Mouse (Mus musculus): Measurements from ENCODE around the gene Plppr2. TPM values are rescaled to one million over a fixed set of nuclear protein-coding genes. Genes with fewer than 3 reads are reported as not detected.

Gene Plppr2
- polyA plus RNA-seq, 1 experiment from 2014 or later, result 7.8 TPM

Other genes starting within 250 kb of the Plppr2 start
- 55.2 and 57.3 TPM in 2 replicates for gene Ldlr, start 213.6 kb upstream of the Plppr2 start, polyA plus RNA-seq (2016; fragmentation: Nextera tagmentation; extraction: Ambion mirVana)
- gene Spc24, start 176.7 kb upstream of the Plppr2 start, polyA plus RNA-seq (2016; fragmentation: Nextera tagmentation; extraction: Ambion mirVana), result 225 and 232 TPM in 2 replicates
- gene Kank2, start 138.3 kb upstream of the Plppr2 start, polyA plus RNA-seq (2016; fragmentation: Nextera tagmentation; extraction: Ambion mirVana), result 22.7 and 24.2 TPM in 2 replicates
- 1.2 and 1.6 TPM in 2 replicates for gene Angptl8, start 101.5 kb upstream of the Plppr2 start, polyA plus RNA-seq (2016; fragmentation: Nextera tagmentation; extraction: Ambion mirVana)
- 46.0 and 52.0 TPM in 2 replicates for gene Dock6, start 84.4 kb upstream of the Plppr2 start, polyA plus RNA-seq (2016; fragmentation: Nextera tagmentation; extraction: Ambion mirVana)
- gene Rab3d, start 18.8 kb upstream of the Plppr2 start, polyA plus RNA-seq (2016; fragmentation: Nextera tagmentation; extraction: Ambion mirVana), result 2.7 and 5.0 TPM in 2 replicates
- 3.0 and 3.9 TPM in 2 replicates for gene Ccdc159, start 9.6 kb upstream of the Plppr2 start, polyA plus RNA-seq (2016; fragmentation: Nextera tagmentation; extraction: Ambion mirVana)
- 31.1 and 33.5 TPM in 2 replicates for gene Tmem205, start 9.5 kb upstream of the Plppr2 start, polyA plus RNA-seq (2016; fragmentation: Nextera tagmentation; extraction: Ambion mirVana)
- 7.3 and 8.2 TPM in 2 replicates for gene Swsap1, start 18.7 kb downstream of the Plppr2 start, polyA plus RNA-seq (2016; fragmentation: Nextera tagmentation; extraction: Ambion mirVana)
- gene Epor, start 26.5 kb downstream of the Plppr2 start, polyA plus RNA-seq (2016; fragmentation: Nextera tagmentation; extraction: Ambion mirVana), result 7.6 and 8.2 TPM in 2 replicates
- 5.1 and 5.7 TPM in 2 replicates for gene Rgl3, start 52.4 kb downstream of the Plppr2 start, polyA plus RNA-seq (2016; fragmentation: Nextera tagmentation; extraction: Ambion mirVana)
- gene Ccdc151, start 65.6 kb downstream of the Plppr2 start, polyA plus RNA-seq (2016; fragmentation: Nextera tagmentation; extraction: Ambion mirVana), result 2.0 TPM in 2 replicates
- 111 and 113 TPM in 2 replicates for gene Prkcsh, start 65.8 kb downstream of the Plppr2 start, polyA plus RNA-seq (2016; fragmentation: Nextera tagmentation; extraction: Ambion mirVana)
- gene Elavl3, start 115.0 kb downstream of the Plppr2 start, polyA plus RNA-seq (2016; fragmentation: Nextera tagmentation; extraction: Ambion mirVana), result 0.06 and 0.10 TPM in 2 replicates
- gene Gm49318, start 134.2 kb downstream of the Plppr2 start, polyA plus RNA-seq (2016; fragmentation: Nextera tagmentation; extraction: Ambion mirVana), result not detected in 2 replicates
- gene Zfp653, start 134.3 kb downstream of the Plppr2 start, polyA plus RNA-seq (2016; fragmentation: Nextera tagmentation; extraction: Ambion mirVana), result 11.0 TPM in 2 replicates
- gene Ecsit, start 148.4 kb downstream of the Plppr2 start, polyA plus RNA-seq (2016; fragmentation: Nextera tagmentation; extraction: Ambion mirVana), result 38.9 and 46.4 TPM in 2 replicates
- gene Cnn1, start 162.2 kb downstream of the Plppr2 start, polyA plus RNA-seq (2016; fragmentation: Nextera tagmentation; extraction: Ambion mirVana), result 0.89 and 2.4 TPM in 2 replicates
- gene Elof1, start 180.1 kb downstream of the Plppr2 start, polyA plus RNA-seq (2016; fragmentation: Nextera tagmentation; extraction: Ambion mirVana), result 233 and 257 TPM in 2 replicates
- gene Acp5, start 198.7 kb downstream of the Plppr2 start, polyA plus RNA-seq (2016; fragmentation: Nextera tagmentation; extraction: Ambion mirVana), result 16.7 and 22.9 TPM in 2 replicates
- gene Pigyl, start 219.8 kb downstream of the Plppr2 start, polyA plus RNA-seq (2016; fragmentation: Nextera tagmentation; extraction: Ambion mirVana), result 47.1 and 47.3 TPM in 2 replicates